Mouse (Mus musculus) kidney, adult 2 months (tissue): Measurements from ENCODE around the gene Bloc1s6.
A peak's percentile ranks its signal among the peaks of the same experiment; 100 is the strongest.

ENCODE experiments used
- CTCF ChIP-seq: fragments of 200-500 bp; conservative IDR thresholded peaks from 2 replicates; pipeline ENCODE4 v1.5.1; 2011; ENCODE audit warnings: low read depth, mild to moderate bottlenecking, control low read depth, low read length, moderate library complexity, mixed read lengths; ENCODE audit not compliant: insufficient read depth, insufficient read length
- POLR2A ChIP-seq: fragments of 200-500 bp; IDR thresholded peaks from one replicate; pipeline ENCODE4 v1.6.1; 2011; ENCODE audit warnings: low read depth, low read length, control low read depth

DNA sequence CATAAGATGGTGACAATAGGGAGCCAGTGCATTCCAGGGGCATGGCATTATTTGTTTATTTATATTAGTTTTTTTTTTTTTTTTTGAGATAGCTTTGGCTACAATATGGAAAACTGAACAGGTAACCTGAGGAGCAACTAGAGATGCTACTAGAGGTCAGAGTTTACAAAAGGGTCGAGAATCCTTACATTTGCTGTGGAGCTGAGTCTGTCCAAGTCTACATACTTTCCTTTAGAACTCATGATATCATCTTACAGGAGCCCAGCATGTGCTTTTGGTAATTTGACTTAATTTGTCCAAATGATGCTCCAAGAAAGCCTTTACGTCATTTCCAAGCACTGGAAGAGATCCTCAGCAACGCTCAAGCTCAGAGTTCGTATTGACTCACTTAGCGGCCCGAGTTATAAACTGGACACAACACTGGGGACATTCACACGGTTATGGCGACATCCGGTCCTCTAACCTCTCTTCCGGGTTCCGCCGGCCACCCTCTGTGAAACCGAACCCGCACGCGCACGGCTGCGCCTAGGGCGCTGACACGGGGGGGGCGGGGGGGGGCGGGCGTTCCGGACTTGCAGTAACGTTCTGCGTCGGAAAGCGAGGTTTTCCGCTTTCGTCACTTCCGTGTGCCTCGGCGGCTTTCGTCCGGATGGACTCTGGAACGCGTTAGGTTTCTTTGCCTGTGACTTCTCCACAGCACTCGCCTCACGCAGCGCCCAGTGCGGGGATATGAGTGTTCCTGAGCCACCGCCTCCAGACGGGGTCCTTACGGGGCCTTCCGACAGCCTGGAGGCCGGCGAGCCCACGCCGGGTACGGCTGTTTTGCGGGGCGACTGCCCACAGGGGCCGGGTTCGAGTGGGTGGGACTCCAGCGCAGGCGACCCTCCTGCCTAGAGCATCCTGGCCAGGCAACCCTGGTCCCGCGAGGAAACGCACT lies at the start of gene Bloc1s6:
- no peak for TF ChIP-seq CTCF
- peak; percentile 76 for TF ChIP-seq POLR2A
